Mouse (Mus musculus) ES-Bruce4 (cell line): ENCODE data around the gene Spdye4c. TPM values are rescaled to one million over a fixed set of nuclear protein-coding genes. Genes with fewer than 3 reads are reported as not detected.

Experiments used
- H3K27ac ChIP-seq: 2 replicates; pipeline ENCODE4 v1.5.1; 2012; ENCODE audit warnings: low read length, inconsistent platforms; ENCODE audit not compliant: insufficient read depth
- H3K27me3 ChIP-seq: 2 replicates; pipeline ENCODE4 v1.6.1; 2012; ENCODE audit warnings: mild to moderate bottlenecking, low read length, inconsistent platforms; ENCODE audit not compliant: control insufficient read depth, poor library complexity, insufficient read depth, severe bottlenecking
- H3K36me3 ChIP-seq: 2 replicates; pipeline ENCODE4 v1.6.1; 2012; ENCODE audit warnings: inconsistent platforms, mild to moderate bottlenecking, low read length, moderate library complexity; ENCODE audit not compliant: control insufficient read depth, poor library complexity, insufficient read depth, severe bottlenecking
- H3K4me1 ChIP-seq: one replicate; pipeline ENCODE4 v1.8.1; 2011; ENCODE audit warnings: low read length; ENCODE audit not compliant: control insufficient read depth, insufficient read depth
- H3K4me3 ChIP-seq: 2 replicates; pipeline ENCODE4 v1.5.1; 2011; ENCODE audit warnings: low read depth, mild to moderate bottlenecking, low read length
- H3K9ac ChIP-seq: 2 replicates; pipeline ENCODE4 v1.6.1; 2012; ENCODE audit warnings: low read depth, mild to moderate bottlenecking, inconsistent platforms; ENCODE audit not compliant: poor library complexity, severe bottlenecking
- H3K9me3 ChIP-seq: replicated peaks from 2 replicates; pipeline ENCODE4 v1.6.1; 2012; ENCODE audit warnings: mild to moderate bottlenecking, low read length, inconsistent platforms; ENCODE audit not compliant: control insufficient read depth, poor library complexity, insufficient read depth, severe bottlenecking
- CTCF ChIP-seq: IDR thresholded peaks from one replicate; pipeline ENCODE4 v1.8.1; 2011; ENCODE audit warnings: low read depth, low read length
- EP300 ChIP-seq: IDR thresholded peaks from 2 replicates; pipeline ENCODE4 v1.6.1; 2011; ENCODE audit warnings: low read depth, low read length; ENCODE audit not compliant: insufficient read depth
- POLR2A ChIP-seq: IDR thresholded peaks from one replicate; pipeline ENCODE4 v1.8.1; 2011; ENCODE audit warnings: low read length; ENCODE audit not compliant: insufficient read depth
- polyA plus RNA-seq: library from polyadenylated mRNA; stranded (reverse); fragments of >200 nt; gene quantifications from 2 replicates; pipeline ENCODE4 v1.2.4, GENCODE M21; 2011; ENCODE audit warnings: low read depth; ENCODE audit not compliant: missing spikeins, insufficient read depth, insufficient read length

Gene Spdye4c
- polyA plus RNA-seq, 1 experiment, result not detected

DNA sequence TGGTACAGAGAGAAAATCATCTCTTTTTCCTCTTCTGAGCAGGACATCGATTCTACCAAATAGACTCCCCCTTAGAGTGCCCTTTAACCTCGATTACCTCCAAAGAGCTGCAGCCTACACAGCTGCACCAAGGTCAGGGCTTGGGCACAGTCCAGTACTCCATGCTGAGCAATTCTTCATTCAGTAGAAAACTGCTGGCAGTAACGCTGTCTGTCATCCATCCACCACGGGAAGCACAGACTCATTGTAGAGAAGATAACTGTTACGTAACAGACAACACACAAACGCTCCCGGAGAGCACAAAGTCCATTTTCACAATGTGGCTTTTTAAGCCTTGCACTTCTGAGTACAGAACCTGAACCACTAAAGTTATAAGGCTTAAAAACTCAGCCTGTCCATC, 21.3 kb downstream of the Spdye4c start:
- peaks cover 22% of the 10 kb centered on the region for H3K36me3 ChIP-seq

DNA sequence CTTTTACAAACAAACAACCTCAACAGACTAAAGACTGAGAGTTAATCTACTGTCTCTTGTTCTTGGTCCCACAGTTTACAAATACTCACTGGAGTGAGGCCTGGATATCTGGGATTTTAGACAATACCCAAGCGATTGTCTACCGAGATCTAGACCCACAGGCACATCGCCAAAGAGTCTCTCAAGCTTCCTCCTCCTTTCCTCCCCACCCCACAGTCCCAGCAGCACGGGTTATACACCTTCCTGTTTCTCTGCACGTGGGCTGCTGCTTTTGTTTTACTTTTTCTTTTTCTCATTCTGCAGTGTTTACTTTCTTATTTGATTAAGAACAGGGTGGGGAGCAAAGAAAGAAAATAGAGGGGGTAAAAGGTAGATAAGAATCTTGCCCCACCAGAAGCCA, 22.4 kb downstream of the Spdye4c start:
- Histone ChIP-seq H3K27ac (no peak overlapping the region), H3K9ac (no peak overlapping the region), H3K9me3 (no peaks in the 10 kb centered on the region), H3K4me1 (no peaks in the 10 kb centered on the region), H3K4me3 (no peak overlapping the region), H3K27me3 (no peaks in the 10 kb centered on the region), H3K36me3 (peaks cover 30% of the 10 kb centered on the region)
- TF ChIP-seq CTCF, result no peak
- TF ChIP-seq EP300, result no peak
- TF ChIP-seq POLR2A, result no peak

More for the DNA sequence above, 21.3 kb downstream of the Spdye4c start:
- no peaks in the 10 kb centered on the region for H3K4me1 ChIP-seq
- no peak overlapping the region for H3K4me3 ChIP-seq
- H3K9me3 ChIP-seq, result no peaks in the 10 kb centered on the region
- H3K27ac ChIP-seq, result no peak overlapping the region
- H3K9ac ChIP-seq, result no peak overlapping the region
- H3K27me3 ChIP-seq, result no peaks in the 10 kb centered on the region
- TF ChIP-seq EP300, result no peak
- no peak for TF ChIP-seq POLR2A

DNA sequence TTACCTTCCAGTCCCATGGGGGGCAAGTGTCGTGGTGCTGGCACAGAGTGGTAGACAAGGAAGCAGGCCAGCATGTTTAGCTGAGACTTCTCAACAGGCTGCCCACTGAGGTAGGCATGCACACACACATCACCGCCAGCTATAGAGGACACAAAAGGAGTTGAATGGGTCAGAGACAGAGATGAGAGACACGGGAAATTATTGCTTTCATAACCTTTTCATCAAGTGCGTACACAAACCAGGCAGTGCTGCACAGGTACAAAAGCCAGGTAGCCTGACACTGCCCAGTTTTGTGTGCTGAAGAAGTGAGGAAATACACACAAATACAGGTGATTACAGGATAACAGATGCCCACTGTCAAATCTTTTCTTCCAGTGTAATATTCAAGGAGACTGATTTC, 24.4 kb downstream of the Spdye4c start:
- no peak overlapping the region for H3K9ac ChIP-seq
- H3K36me3 ChIP-seq, result peaks cover 47% of the 10 kb centered on the region
- H3K27ac ChIP-seq, result no peak overlapping the region
- H3K4me3 ChIP-seq, result no peak overlapping the region
- no peaks in the 10 kb centered on the region for H3K9me3 ChIP-seq
- no peaks in the 10 kb centered on the region for H3K4me1 ChIP-seq
- no peak for TF ChIP-seq CTCF
- TF ChIP-seq POLR2A, result no peak
- no peak for TF ChIP-seq EP300
- H3K27me3 ChIP-seq, result no peaks in the 10 kb centered on the region

DNA sequence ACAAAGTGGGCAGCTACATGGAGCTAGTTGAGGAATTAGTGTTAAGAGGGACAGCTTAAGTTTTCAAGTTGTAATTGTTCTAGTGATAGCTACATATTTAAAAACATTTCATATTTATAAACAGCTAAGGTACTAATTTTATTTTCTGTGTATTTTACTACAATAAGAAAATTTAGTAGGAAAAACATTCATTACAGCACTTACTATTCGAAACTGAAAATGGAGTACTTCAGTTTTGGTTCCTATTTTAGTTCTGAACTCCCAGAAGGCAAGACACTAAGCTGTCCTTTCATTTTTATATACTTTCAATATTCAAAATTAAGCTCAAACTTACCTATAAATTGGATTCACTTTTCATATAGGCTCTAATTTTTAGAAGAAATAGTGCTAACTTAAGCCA, 29.6 kb downstream of the Spdye4c start:
- Histone ChIP-seq H3K27ac (no peak overlapping the region), H3K4me3 (no peak overlapping the region), H3K4me1 (no peaks in the 10 kb centered on the region), H3K27me3 (no peaks in the 10 kb centered on the region), H3K36me3 (peaks cover 70% of the 10 kb centered on the region), H3K9me3 (no peaks in the 10 kb centered on the region), H3K9ac (no peak overlapping the region)
- no peak for TF ChIP-seq POLR2A
- TF ChIP-seq EP300, result no peak
- TF ChIP-seq CTCF, result no peak

Other genes with a start within 250 kb of the Spdye4c start
- 139 and 144 TPM in 2 replicates for gene Anapc1, start 96.2 kb downstream of the Spdye4c start, polyA plus RNA-seq
- gene Mertk, start 107.7 kb downstream of the Spdye4c start, polyA plus RNA-seq, result 1.9 and 2.2 TPM in 2 replicates
- gene Tmem87b, start 226.9 kb downstream of the Spdye4c start, polyA plus RNA-seq, result 31.7 and 32.3 TPM in 2 replicates